Mouse (Mus musculus) forebrain, embryonic 12.5 days (tissue): Measurements from ENCODE around the gene Slc5a1. TPM values are rescaled to one million over a fixed set of nuclear protein-coding genes. Genes with fewer than 3 reads are reported as not detected.

ENCODE experiments used
- ATAC-seq: fragments of 200-750 bp; cut with Nextera tagmentation; 2 replicates; pipeline ENCODE4 v1.8.0; 2017; ENCODE audit warnings: moderate TSS enrichment; ENCODE audit not compliant: low FRiP score
- H3K27ac ChIP-seq: fragments of 300-500 bp; sonication (generic); 2 replicates; pipeline ENCODE4 v1.5.1; 2016; ENCODE audit warnings: mild to moderate bottlenecking
- H3K27me3 ChIP-seq: fragments of 300-500 bp; sonication (generic); 2 replicates; pipeline ENCODE4 v1.6.1; 2016; ENCODE audit warnings: mild to moderate bottlenecking
- H3K36me3 ChIP-seq: fragments of 300-500 bp; sonication (generic); replicated peaks from 2 replicates; pipeline ENCODE4 v1.6.1; 2016; ENCODE audit warnings: mild to moderate bottlenecking
- H3K4me1 ChIP-seq: fragments of 300-500 bp; sonication (generic); 2 replicates; pipeline ENCODE4 v1.6.1; 2016
- H3K4me2 ChIP-seq: fragments of 300-500 bp; sonication (generic); 2 replicates; pipeline ENCODE4 v1.6.1; 2016; ENCODE audit warnings: mild to moderate bottlenecking, moderate library complexity
- H3K4me3 ChIP-seq: fragments of 300-500 bp; sonication (generic); replicated peaks from 2 replicates; pipeline ENCODE4 v1.5.1; 2016; ENCODE audit warnings: mild to moderate bottlenecking
- H3K9ac ChIP-seq: fragments of 300-500 bp; sonication (generic); 2 replicates; pipeline ENCODE4 v1.6.1; 2016; ENCODE audit warnings: mild to moderate bottlenecking
- H3K9me3 ChIP-seq: fragments of 300-500 bp; sonication (generic); 2 replicates; pipeline ENCODE4 v1.6.1; 2016
- WGBS: fragments of 180-500 bp; shearing (Covaris S2); methylation state at CpG from one replicate; pipeline ENCODE4 v1.1.7; 2016; 5-methylcytosine and 5-hydroxymethylcytosine counted together
- polyA plus RNA-seq: library from polyadenylated mRNA; unstranded; fragments of >200 nt; fragmentation: Nextera tagmentation; extraction: Ambion mirVana; gene quantifications from 2 replicates; pipeline ENCODE4 v1.2.1, GENCODE M21; 2016

Slc5a1 gene
- polyA plus RNA-seq, 1 experiment from 2014 or later: not detected

DNA sequence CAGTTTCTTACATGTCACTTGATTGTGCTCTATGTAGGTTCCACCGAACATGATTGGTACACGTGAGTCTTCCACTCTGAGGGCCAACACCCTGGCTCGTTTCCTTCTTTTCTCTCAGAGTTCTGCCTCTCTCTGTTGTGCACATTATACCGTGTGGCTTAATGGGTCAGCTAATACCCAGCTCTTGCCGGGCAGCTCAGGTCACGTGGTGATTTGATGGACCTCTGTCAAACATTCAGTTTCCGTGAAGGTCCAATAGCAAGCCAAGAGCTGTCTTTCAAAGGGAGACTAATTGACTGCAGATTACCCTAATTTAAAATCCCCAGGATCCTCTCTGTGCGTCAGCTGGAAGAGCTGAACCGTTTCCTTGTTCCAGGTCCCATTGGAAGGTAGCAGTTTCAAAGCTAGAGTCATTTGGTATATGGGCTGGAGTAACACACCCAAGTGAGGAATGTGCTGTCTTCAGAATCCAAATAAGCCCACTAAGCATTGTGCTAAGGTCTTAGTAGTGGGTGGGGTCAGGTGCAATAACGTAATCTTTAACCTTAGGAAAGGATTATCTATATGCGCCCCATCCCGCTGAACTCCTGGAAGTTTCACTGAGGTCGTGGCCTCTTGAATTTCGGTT, 3.9 kb downstream of the Slc5a1 start:
- Histone ChIP-seq H3K27me3 (peaks cover 28% of the 10 kb centered on the region), H3K36me3 (no peaks in the 10 kb centered on the region), H3K27ac (no peak overlapping the region), H3K9me3 (no peaks in the 10 kb centered on the region), H3K4me3 (no peak overlapping the region), H3K4me1 (peaks cover 4% of the 10 kb centered on the region), H3K9ac (no peak overlapping the region), H3K4me2 (no peak overlapping the region)
- no peak for ATAC-seq
- WGBS: 76% methylated on average over 14 of the region's 14 CpGs

DNA sequence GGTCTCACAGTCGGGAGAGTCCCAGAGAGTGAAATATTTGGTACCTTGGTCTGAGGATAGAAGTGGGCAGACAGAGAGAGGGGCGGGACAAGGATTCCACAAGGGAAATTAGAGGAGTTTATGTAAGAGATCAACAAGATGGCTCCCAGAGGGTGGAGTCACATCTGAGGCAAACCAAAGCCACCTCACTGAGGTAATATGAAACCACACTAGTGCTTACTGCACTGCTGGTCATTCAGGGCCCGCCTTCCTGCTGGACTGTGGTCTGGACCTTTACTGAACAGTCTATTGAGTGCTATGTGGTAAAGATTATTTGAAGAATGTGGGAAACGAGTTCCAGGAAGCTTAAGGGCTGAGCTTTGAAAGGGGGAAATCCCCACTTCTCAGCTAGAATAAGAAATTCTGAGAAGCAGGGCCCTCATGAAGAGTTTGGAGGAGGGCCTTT, 17.9 kb downstream of the Slc5a1 start:
- Histone ChIP-seq H3K9ac (no peak overlapping the region), H3K4me2 (no peak overlapping the region), H3K36me3 (no peaks in the 10 kb centered on the region), H3K4me1 (no peaks in the 10 kb centered on the region), H3K9me3 (no peaks in the 10 kb centered on the region), H3K27me3 (no peaks in the 10 kb centered on the region), H3K4me3 (no peak overlapping the region), H3K27ac (no peak overlapping the region)
- no peak for ATAC-seq
- 67% methylated on average over 4 of the region's 4 CpGs for WGBS

DNA sequence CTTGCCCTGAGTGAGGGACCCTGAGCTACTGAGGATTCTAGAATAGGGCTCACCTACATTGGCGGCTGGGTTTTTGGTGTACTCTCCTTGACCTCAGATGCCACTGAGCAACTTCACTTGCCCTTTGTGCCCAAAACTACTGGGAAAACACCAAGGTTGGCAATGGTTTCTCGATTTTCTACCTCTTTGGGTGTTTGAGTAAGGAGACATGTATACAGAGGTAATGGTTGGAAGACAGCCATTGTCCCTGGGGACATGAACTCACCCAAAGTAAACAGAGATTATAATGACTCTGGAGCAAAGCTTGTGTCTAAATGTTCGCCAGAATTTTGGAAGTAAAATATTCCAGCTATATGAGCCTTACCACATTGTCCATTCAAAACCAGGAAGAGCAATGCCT, 19.6 kb downstream of the Slc5a1 start:
- Histone ChIP-seq H3K9me3 (no peaks in the 10 kb centered on the region), H3K27ac (no peak overlapping the region), H3K4me2 (no peak overlapping the region), H3K4me3 (no peak overlapping the region), H3K4me1 (no peaks in the 10 kb centered on the region), H3K27me3 (no peaks in the 10 kb centered on the region), H3K9ac (no peak overlapping the region), H3K36me3 (no peaks in the 10 kb centered on the region)
- whole genome bisulfite sequencing: 77% methylated on average over 3 of the region's 3 CpGs
- ATAC-seq: no peak

DNA sequence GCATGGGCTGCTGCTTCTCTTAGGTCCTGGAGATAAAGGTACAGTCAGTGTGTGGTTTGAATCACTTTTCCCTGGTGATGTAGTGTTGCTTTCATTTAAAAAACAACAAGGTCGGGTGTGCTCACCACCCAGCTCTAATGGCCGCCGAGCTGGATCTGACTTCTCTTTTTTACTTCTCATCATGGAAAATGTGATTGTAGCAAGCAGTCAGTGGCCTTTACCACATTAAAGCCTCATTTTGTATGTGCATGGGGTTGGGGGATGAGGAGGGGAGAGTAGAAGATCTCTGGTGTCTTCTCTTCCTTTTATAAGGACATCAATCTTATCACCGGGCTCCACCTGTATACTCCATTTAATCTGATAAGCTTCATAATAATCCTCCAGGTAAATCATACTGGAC, 21.3 kb downstream of the Slc5a1 start:
- no peak overlapping the region for H3K4me3 ChIP-seq
- 92% methylated on average over 4 of the region's 4 CpGs for WGBS
- no peaks in the 10 kb centered on the region for H3K27me3 ChIP-seq
- no peaks in the 10 kb centered on the region for H3K36me3 ChIP-seq
- no peaks in the 10 kb centered on the region for H3K4me1 ChIP-seq
- ATAC-seq: no peak
- no peak overlapping the region for H3K9ac ChIP-seq
- H3K27ac ChIP-seq: no peak overlapping the region
- no peaks in the 10 kb centered on the region for H3K9me3 ChIP-seq
- H3K4me2 ChIP-seq: no peak overlapping the region

DNA sequence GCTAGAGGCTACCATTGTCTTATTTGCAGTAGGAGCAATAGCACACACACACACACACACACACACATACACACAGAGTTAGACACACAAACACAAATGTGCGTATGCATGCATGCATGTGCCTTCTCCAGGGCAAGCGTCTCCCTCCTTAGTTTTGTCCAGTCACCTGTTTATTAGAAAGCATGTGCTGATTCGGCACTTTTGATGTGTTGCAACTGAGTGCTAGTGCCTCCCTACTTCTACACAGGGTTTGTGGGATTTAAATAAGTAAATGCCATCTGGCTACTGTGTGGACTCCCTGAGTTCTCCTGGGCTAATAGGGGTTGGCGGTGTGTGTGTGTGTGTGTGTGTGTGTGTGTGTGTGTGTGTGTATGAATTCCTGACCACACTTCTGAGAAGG, 30.1 kb downstream of the Slc5a1 start:
- H3K9me3 ChIP-seq: no peaks in the 10 kb centered on the region
- ATAC-seq: no peak
- H3K4me1 ChIP-seq: no peaks in the 10 kb centered on the region
- no peak overlapping the region for H3K9ac ChIP-seq
- H3K36me3 ChIP-seq: no peaks in the 10 kb centered on the region
- no peak overlapping the region for H3K4me3 ChIP-seq
- WGBS: 93% methylated on average over 4 of the region's 4 CpGs
- H3K27me3 ChIP-seq: no peaks in the 10 kb centered on the region
- H3K27ac ChIP-seq: no peak overlapping the region
- no peak overlapping the region for H3K4me2 ChIP-seq

DNA sequence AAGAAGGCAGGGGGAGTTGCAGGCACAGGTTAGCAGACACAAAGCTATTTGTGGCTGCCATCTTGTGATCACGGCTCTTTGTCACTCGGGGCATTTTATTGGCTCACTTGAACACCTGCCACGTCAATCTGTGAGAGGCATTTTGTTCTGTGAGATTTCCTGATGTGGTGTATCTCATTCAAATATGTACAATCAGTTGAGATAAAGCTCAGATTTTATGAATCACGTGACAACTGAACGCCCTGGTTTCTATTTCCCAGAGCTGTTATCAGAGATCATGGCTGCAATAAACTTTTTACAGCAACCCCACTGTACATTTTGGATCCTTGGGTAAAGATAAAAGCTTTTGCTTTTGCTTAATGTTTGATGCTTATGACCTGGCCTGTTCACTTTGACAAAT, 31.6 kb downstream of the Slc5a1 start:
- H3K27me3 ChIP-seq: no peaks in the 10 kb centered on the region
- no peaks in the 10 kb centered on the region for H3K4me1 ChIP-seq
- no peak overlapping the region for H3K4me3 ChIP-seq
- H3K4me2 ChIP-seq: no peak overlapping the region
- no peak overlapping the region for H3K27ac ChIP-seq
- WGBS: 85% methylated on average over 5 of the region's 5 CpGs
- no peaks in the 10 kb centered on the region for H3K36me3 ChIP-seq
- no peak overlapping the region for H3K9ac ChIP-seq
- no peak for ATAC-seq
- no peaks in the 10 kb centered on the region for H3K9me3 ChIP-seq

DNA sequence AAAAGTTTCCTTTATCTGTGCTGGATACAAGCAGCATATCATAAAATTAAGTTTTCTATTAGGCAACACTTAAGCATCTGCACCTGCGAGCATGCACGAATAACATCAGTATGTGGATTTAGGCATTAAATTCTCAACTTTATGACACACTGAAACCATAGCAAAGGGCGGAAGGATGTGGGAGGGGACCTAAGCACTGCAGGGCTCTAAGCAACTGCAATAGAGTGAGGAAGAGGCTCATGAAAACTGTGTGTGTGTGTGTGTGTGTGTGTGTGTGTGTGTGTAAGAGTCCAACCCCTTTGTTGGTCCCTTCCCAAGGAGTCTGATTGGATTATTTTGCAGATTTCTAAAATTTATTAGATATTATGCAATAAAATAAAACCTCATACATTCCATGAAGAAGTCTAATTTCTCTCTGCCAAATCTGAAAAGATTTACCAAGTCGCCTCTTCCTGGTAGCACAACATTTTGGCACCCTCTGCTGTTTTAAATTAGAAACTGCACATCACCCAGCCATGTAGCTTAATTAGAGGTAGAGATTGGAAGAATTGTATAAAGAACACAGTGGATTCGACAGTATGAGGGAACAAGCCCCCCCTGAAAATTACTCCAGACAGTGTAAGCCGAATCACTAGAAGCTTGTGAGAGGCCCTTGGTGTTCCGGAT, 38.9 kb downstream of the Slc5a1 start:
- WGBS: 63% methylated on average over 7 of the region's 7 CpGs

DNA sequence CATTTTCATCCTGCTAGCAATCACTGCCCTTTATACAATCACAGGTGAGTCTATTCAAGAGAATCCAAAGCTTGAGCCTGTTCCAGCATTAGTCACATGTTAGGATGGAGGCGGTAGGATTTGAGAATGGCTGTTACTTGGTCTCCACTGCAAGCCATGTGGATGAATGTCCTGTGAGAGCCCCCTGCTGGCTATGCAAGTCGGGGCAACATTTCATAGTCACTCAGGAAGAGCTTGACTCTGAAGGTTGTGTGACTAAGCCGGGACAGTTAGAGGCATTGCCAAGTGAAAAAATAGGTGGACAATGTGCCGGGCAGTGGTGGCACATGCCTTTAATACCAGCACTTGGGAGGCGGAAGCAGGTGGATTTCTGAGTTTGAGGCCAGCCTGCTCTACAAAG, 40.0 kb downstream of the Slc5a1 start:
- Histone ChIP-seq H3K4me3 (no peak overlapping the region), H3K9ac (no peak overlapping the region), H3K27me3 (no peaks in the 10 kb centered on the region), H3K27ac (no peak overlapping the region), H3K9me3 (no peaks in the 10 kb centered on the region), H3K36me3 (no peaks in the 10 kb centered on the region), H3K4me1 (no peaks in the 10 kb centered on the region), H3K4me2 (no peak overlapping the region)
- no peak for ATAC-seq
- WGBS: 56% methylated on average over 5 of the region's 5 CpGs

More for the DNA sequence above, 38.9 kb downstream of the Slc5a1 start:
- no peaks in the 10 kb centered on the region for H3K27me3 ChIP-seq
- H3K9ac ChIP-seq: no peak overlapping the region
- H3K36me3 ChIP-seq: no peaks in the 10 kb centered on the region
- no peaks in the 10 kb centered on the region for H3K4me1 ChIP-seq
- no peak overlapping the region for H3K4me2 ChIP-seq
- no peak for ATAC-seq
- no peak overlapping the region for H3K27ac ChIP-seq
- no peaks in the 10 kb centered on the region for H3K9me3 ChIP-seq
- no peak overlapping the region for H3K4me3 ChIP-seq

DNA sequence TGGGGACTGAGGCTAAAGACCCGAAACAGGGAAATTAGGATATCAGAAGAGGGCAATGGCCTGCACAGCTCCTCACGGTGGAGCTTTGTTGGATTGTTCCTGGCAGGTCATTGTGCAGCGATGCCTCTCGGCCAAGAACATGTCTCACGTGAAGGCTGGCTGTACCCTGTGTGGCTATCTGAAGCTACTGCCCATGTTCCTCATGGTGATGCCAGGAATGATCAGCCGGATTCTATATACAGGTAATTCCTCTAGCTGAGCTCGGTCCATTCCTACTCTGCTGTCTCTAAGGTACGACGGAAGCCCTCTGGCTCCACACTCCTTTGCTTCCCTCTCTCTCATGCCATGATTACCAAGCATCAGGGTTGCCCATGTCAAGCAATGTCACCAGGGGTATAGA, 42.8 kb downstream of the Slc5a1 start:
- Histone ChIP-seq H3K27ac (no peak overlapping the region), H3K4me2 (no peak overlapping the region), H3K36me3 (no peaks in the 10 kb centered on the region), H3K9me3 (no peaks in the 10 kb centered on the region), H3K4me1 (no peaks in the 10 kb centered on the region), H3K27me3 (no peaks in the 10 kb centered on the region), H3K9ac (no peak overlapping the region), H3K4me3 (no peak overlapping the region)
- ATAC-seq: no peak
- WGBS: 91% methylated on average over 9 of the region's 9 CpGs

DNA sequence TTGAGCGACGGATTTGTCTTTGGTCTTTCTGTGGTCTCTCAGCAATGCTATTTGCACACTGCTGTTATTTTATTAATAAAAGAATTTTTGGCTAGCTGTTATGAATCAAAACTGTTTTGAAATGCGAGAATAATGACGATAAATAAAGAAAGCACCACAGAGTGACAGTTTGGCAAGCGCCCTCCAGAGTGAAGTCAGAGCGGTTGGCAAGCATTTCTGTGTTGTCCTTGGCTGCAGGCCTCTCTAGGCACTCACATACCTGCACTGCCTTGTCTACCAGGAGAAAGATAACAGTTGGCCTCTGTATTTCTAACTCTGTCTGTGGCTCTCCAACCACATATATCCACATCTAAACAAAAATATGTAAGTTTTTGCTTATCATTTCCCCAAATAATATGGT, 43.7 kb downstream of the Slc5a1 start:
- 87% methylated on average over 6 of the region's 6 CpGs for WGBS
- no peak overlapping the region for H3K9ac ChIP-seq
- no peaks in the 10 kb centered on the region for H3K4me1 ChIP-seq
- no peaks in the 10 kb centered on the region for H3K9me3 ChIP-seq
- ATAC-seq: no peak
- H3K4me2 ChIP-seq: no peak overlapping the region
- no peak overlapping the region for H3K4me3 ChIP-seq
- H3K27me3 ChIP-seq: no peaks in the 10 kb centered on the region
- no peak overlapping the region for H3K27ac ChIP-seq
- H3K36me3 ChIP-seq: no peaks in the 10 kb centered on the region

DNA sequence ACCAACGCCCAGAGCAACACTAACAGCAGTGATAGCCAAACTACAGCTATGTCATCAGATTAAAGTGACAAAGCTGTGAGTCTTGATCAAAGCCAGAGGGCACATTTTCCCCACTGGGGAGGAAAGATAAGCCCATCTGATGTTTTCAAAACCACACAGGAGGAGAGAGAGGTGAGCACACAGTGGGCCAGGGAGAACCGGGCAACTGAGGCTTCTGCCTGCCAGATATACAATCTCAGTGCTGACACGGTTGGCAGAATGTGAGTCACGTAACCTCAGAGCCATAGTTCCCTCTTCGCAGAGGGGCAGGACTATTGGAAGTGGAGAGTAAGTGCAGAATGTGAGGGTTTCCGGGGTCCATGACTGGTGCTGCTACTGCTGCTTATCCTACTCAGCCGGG, 89.5 kb downstream of the Slc5a1 start:
- no peaks in the 10 kb centered on the region for H3K36me3 ChIP-seq
- no peak overlapping the region for H3K9ac ChIP-seq
- no peak for ATAC-seq
- no peaks in the 10 kb centered on the region for H3K27me3 ChIP-seq
- peaks cover 6% of the 10 kb centered on the region; the same call in 1 of the 2 replicates for H3K4me1 ChIP-seq
- H3K4me3 ChIP-seq: no peak overlapping the region
- H3K27ac ChIP-seq: no peak overlapping the region
- WGBS: 59% methylated on average over 7 of the region's 7 CpGs
- H3K9me3 ChIP-seq: no peaks in the 10 kb centered on the region
- H3K4me2 ChIP-seq: no peak overlapping the region

DNA sequence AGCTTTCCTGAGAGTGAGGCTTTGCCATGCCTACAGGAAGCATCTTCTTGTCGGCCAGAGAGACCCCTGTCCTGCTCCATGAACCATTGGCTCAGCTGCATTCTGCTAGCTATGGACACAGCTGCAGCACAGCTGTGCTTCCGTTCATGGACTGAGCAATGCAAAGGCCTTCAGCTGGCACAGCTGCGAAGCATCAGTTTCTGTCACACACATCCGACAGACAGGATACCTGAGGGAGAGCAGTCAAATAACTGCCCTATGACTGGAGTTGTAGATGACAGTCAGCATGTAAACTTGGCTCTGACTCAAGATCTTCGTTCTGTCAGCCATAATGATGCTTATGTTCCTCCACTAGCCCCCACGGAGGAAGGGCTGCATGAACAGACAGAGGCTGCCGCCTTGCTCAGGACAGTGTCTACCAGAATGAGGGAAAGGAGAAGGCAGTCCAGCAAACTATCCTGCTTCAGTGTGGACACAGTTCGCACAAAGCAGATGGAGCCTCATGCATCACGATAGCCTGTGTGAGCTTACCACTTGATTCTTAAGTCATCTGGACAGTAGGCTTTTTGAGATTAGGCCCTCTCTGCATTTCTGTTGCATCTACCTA, 91.3 kb downstream of the Slc5a1 start:
- Histone ChIP-seq H3K27me3 (no peaks in the 10 kb centered on the region), H3K9me3 (no peaks in the 10 kb centered on the region), H3K27ac (no peak overlapping the region), H3K36me3 (no peaks in the 10 kb centered on the region), H3K9ac (no peak overlapping the region), H3K4me2 (no peak overlapping the region), H3K4me3 (no peak overlapping the region), H3K4me1 (peaks cover 6% of the 10 kb centered on the region; the same call in 1 of the 2 replicates)
- 83% methylated on average over 9 of the region's 9 CpGs for WGBS
- no peak for ATAC-seq

DNA sequence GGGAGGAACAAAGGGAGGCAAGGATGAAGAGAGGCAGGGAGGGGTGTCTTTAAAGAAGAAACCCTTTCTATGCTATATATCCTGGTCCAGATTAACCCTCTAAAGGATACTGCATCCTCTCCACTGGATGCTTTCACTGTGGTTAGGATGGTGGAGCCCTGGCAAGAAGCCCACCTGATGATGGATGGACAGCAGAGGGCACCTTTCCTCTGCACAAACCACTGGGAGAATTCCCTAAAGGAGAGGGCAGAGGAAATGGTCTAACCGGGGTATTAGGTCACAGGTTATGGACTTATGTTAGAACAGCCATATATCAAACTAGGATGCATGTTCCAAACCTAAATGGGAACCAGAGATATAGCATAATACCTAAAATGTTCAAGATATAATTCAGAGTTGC, 96.1 kb downstream of the Slc5a1 start:
- H3K9ac ChIP-seq: no peak overlapping the region
- H3K27ac ChIP-seq: no peak overlapping the region
- 77% methylated on average over 1 of the region's 1 CpGs for WGBS
- no peak overlapping the region for H3K4me2 ChIP-seq
- H3K4me1 ChIP-seq: no peaks in the 10 kb centered on the region; the same call in 1 of the 2 replicates
- H3K36me3 ChIP-seq: no peaks in the 10 kb centered on the region
- peaks cover 4% of the 10 kb centered on the region; the same call in 1 of the 2 replicates for H3K27me3 ChIP-seq
- no peak overlapping the region for H3K4me3 ChIP-seq
- no peak for ATAC-seq
- H3K9me3 ChIP-seq: no peaks in the 10 kb centered on the region
